Mouse (Mus musculus) midbrain, embryonic 14.5 days (tissue): ENCODE results near the gene Slc25a10. TPM values are rescaled to one million over a fixed set of nuclear protein-coding genes. Genes with fewer than 3 reads are reported as not detected.

ENCODE experiments used
- ATAC-seq: fragments of 200-750 bp; cut with Nextera tagmentation; 2 replicates; pipeline ENCODE4 v1.8.0; 2017; ENCODE audit warnings: moderate number of reproducible peaks, moderate library complexity; ENCODE audit not compliant: low FRiP score, low TSS enrichment
- DNase-seq: peaks from one replicate; pipeline ENCODE4 v3.0.0-alpha.2; 2015
- H3K27ac ChIP-seq: fragments of 300-500 bp; sonication (generic); replicated peaks from 2 replicates; pipeline ENCODE4 v1.5.1; 2014; ENCODE audit warnings: mild to moderate bottlenecking, low read depth, low read length, moderate library complexity
- H3K27me3 ChIP-seq: fragments of 300-500 bp; sonication (generic); 2 replicates; pipeline ENCODE4 v1.6.1; 2014; ENCODE audit warnings: low read length, control low read depth, mixed read lengths; ENCODE audit not compliant: control insufficient read depth, insufficient read depth
- H3K36me3 ChIP-seq: fragments of 300-500 bp; sonication (generic); 2 replicates; pipeline ENCODE4 v1.6.1; 2014; ENCODE audit warnings: low read length, control low read depth; ENCODE audit not compliant: control insufficient read depth, insufficient read depth
- H3K4me1 ChIP-seq: fragments of 300-500 bp; sonication (generic); 2 replicates; pipeline ENCODE4 v1.6.1; 2014; ENCODE audit warnings: mild to moderate bottlenecking, antibody characterized with exemption, low read length, control low read depth; ENCODE audit not compliant: control insufficient read depth, insufficient read depth
- H3K4me2 ChIP-seq: fragments of 300-500 bp; sonication (generic); 2 replicates; pipeline ENCODE4 v1.6.1; 2014; ENCODE audit warnings: mild to moderate bottlenecking, low read length, moderate library complexity
- H3K4me3 ChIP-seq: fragments of 300-500 bp; sonication (generic); replicated peaks from 2 replicates; pipeline ENCODE4 v1.5.1; 2014; ENCODE audit warnings: low read depth, low read length
- H3K9ac ChIP-seq: fragments of 300-500 bp; sonication (generic); replicated peaks from 2 replicates; pipeline ENCODE4 v1.6.1; 2014; ENCODE audit warnings: mild to moderate bottlenecking, low read length, moderate library complexity
- H3K9me3 ChIP-seq: fragments of 300-500 bp; sonication (generic); 2 replicates; pipeline ENCODE4 v1.6.1; 2016; ENCODE audit warnings: low read length, control low read depth, mixed read lengths; ENCODE audit not compliant: control insufficient read depth
- WGBS: fragments of 180-500 bp; shearing (Covaris S2); extraction: QIAGEN DNeasy Blood & Tissue Kit; methylation state at CpG from one replicate; pipeline ENCODE4 v1.1.7; 2014; 5-methylcytosine and 5-hydroxymethylcytosine counted together
- polyA plus RNA-seq: library from polyadenylated mRNA; unstranded; fragments of >200 nt; fragmentation: Nextera tagmentation; extraction: Ambion mirVana; gene quantifications from 2 replicates; pipeline ENCODE4 v1.2.1, GENCODE M21; 2014

Slc25a10 gene
- polyA plus RNA-seq, 1 experiment from 2014 or later, result 28.4 TPM

DNA sequence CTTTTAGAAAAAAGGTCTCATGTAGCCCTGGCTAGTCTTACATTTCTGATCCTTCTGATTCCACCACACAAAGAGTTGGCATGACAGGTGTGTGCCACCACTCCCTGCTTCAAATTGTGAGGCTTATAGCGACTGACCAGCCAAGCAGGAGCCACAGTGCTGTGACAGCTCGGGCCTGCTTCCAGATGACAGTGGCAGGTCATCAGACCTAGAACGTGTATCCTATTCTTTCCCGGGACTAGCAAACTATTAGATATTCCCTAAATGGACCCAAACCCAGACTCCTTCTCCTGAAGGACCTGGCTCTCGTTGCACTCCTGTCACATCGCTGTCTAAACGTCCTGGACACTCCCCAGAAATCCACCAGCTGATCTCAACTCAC is 57.1 kb downstream of the Slc25a10 start:
- peak overlapping the region; percentile 94 for H3K4me2 ChIP-seq
- H3K9me3 ChIP-seq, result no peaks in the 10 kb centered on the region
- H3K9ac ChIP-seq, result peak overlapping the region; percentile 93
- DNase-seq (no peak), ATAC-seq (no peak)
- peaks cover 18% of the 10 kb centered on the region for H3K4me1 ChIP-seq
- WGBS, result 30% methylated on average over 7 of the region's 7 CpGs
- peak overlapping the region; percentile 98 for H3K4me3 ChIP-seq
- peak overlapping the region; percentile 81; the same call in 1 of the 2 replicates for H3K27ac ChIP-seq
- H3K36me3 ChIP-seq, result peaks cover 15% of the 10 kb centered on the region
- no peaks in the 10 kb centered on the region for H3K27me3 ChIP-seq

Other genes starting within 250 kb of the Slc25a10 start
- 4,502 and 4,930 TPM in 2 replicates for gene Actg1, start 143.3 kb upstream of the Slc25a10 start, polyA plus RNA-seq
- gene Fscn2, start 130.3 kb upstream of the Slc25a10 start, polyA plus RNA-seq, result 1.7 and 2.5 TPM in 2 replicates
- gene Faap100, start 113.1 kb upstream of the Slc25a10 start, polyA plus RNA-seq, result 95.9 and 114 TPM in 2 replicates
- 32.2 and 41.3 TPM in 2 replicates for gene Nploc4, start 54.1 kb upstream of the Slc25a10 start, polyA plus RNA-seq
- gene Tspan10, start 49.2 kb upstream of the Slc25a10 start, polyA plus RNA-seq, result not detected in 2 replicates
- gene Pde6g, start 38.3 kb upstream of the Slc25a10 start, polyA plus RNA-seq, result 0.32 TPM in 1 of 2 replicates, not detected in the other
- gene Oxld1, start 33.8 kb upstream of the Slc25a10 start, polyA plus RNA-seq, result 11.2 and 12.5 TPM in 2 replicates
- 17.8 and 19.9 TPM in 2 replicates for gene Ccdc137, start 33.7 kb upstream of the Slc25a10 start, polyA plus RNA-seq
- gene Arl16, start 24.2 kb upstream of the Slc25a10 start, polyA plus RNA-seq, result 48.8 and 56.9 TPM in 2 replicates
- gene Mrpl12, start 7.2 kb upstream of the Slc25a10 start, polyA plus RNA-seq, result 113 and 151 TPM in 2 replicates
- gene Gcgr, start 38.9 kb downstream of the Slc25a10 start, polyA plus RNA-seq, result 0.18 and 0.21 TPM in 2 replicates
- gene Mcrip1, start 57.9 kb downstream of the Slc25a10 start, polyA plus RNA-seq, result 268 and 318 TPM in 2 replicates
- gene Ppp1r27, start 59.3 kb downstream of the Slc25a10 start, polyA plus RNA-seq, result not detected in 2 replicates
- gene P4hb, start 81.4 kb downstream of the Slc25a10 start, polyA plus RNA-seq, result 241 and 300 TPM in 2 replicates
- 353 and 438 TPM in 2 replicates for gene Arhgdia, start 89.8 kb downstream of the Slc25a10 start, polyA plus RNA-seq
- 277 and 282 TPM in 2 replicates for gene Alyref, start 106.5 kb downstream of the Slc25a10 start, polyA plus RNA-seq
- 210 and 266 TPM in 2 replicates for gene Anapc11, start 106.6 kb downstream of the Slc25a10 start, polyA plus RNA-seq
- 0.77 and 0.82 TPM in 2 replicates for gene Npb, start 116.6 kb downstream of the Slc25a10 start, polyA plus RNA-seq
- 148 and 181 TPM in 2 replicates for gene Pcyt2, start 126.1 kb downstream of the Slc25a10 start, polyA plus RNA-seq
- gene Sirt7, start 133.4 kb downstream of the Slc25a10 start, polyA plus RNA-seq, result 38.4 and 39.5 TPM in 2 replicates
- 37.4 and 42.5 TPM in 2 replicates for gene Mafg, start 141.8 kb downstream of the Slc25a10 start, polyA plus RNA-seq
- 17.0 and 18.5 TPM in 2 replicates for gene Pycr1, start 151.9 kb downstream of the Slc25a10 start, polyA plus RNA-seq
- 0.51 and 1.5 TPM in 2 replicates for gene Myadml2, start 156.3 kb downstream of the Slc25a10 start, polyA plus RNA-seq
- 0.59 and 1.3 TPM in 2 replicates for gene Notum, start 169.3 kb downstream of the Slc25a10 start, polyA plus RNA-seq
- 136 and 141 TPM in 2 replicates for gene Aspscr1, start 181.1 kb downstream of the Slc25a10 start, polyA plus RNA-seq
- 99.1 and 105 TPM in 2 replicates for gene Cenpx, start 221.9 kb downstream of the Slc25a10 start, polyA plus RNA-seq
- gene Lrrc45, start 222.1 kb downstream of the Slc25a10 start, polyA plus RNA-seq, result 50.4 and 72.1 TPM in 2 replicates
- gene Rac3, start 229.6 kb downstream of the Slc25a10 start, polyA plus RNA-seq, result 113 and 646 TPM in 2 replicates
- 6.0 and 8.6 TPM in 2 replicates for gene Dcxr, start 235.4 kb downstream of the Slc25a10 start, polyA plus RNA-seq
- 0.51 TPM in 1 of 2 replicates, not detected in the other for gene Cbr2, start 240.3 kb downstream of the Slc25a10 start, polyA plus RNA-seq